Mouse (Mus musculus) gastrocnemius, adult 18-20 months (tissue): ENCODE results near the gene Rbm14. TPM values are rescaled to one million over a fixed set of nuclear protein-coding genes. Genes with fewer than 3 reads are reported as not detected.

Source experiments
- DNase-seq: peaks from one replicate; pipeline ENCODE4 v3.0.0; 2021; ENCODE audit warnings: low spot score
- long read RNA-seq, 2 experiments: library from polyadenylated mRNA; stranded (forward); transcript quantifications; one replicate each; pipeline ENCODE4 v2.0.0; 2021
- total RNA-seq, 2 experiments: library from RNA; stranded (reverse); gene quantifications; 2 replicates each; pipeline ENCODE4 v1.2.3; 2021

The Rbm14 gene
- 10 to 100 TPM in 1 of 2 experiments, 1 to 10 TPM in 1; 8.0 to 10.5 TPM for total RNA-seq
- long read RNA-seq, experiment 1, transcript Rbm14-201 (3 exons, 3,165 nt) = major isoform, 8 of 9 reads
- long read RNA-seq, experiment 1, partial matches to known transcripts = 0 of 9 reads
- long read RNA-seq, experiment 1, other reads (novel, unspliced or antisense) = 0 of 9 reads
- long read RNA-seq, experiment 2, transcript Rbm14-201 (3 exons, 3,165 nt) = major isoform, 10 of 11 reads
- long read RNA-seq, experiment 2, partial matches to known transcripts = 1 of 11 reads
- long read RNA-seq, experiment 2, other reads (novel, unspliced or antisense) = 0 of 11 reads

DNA sequence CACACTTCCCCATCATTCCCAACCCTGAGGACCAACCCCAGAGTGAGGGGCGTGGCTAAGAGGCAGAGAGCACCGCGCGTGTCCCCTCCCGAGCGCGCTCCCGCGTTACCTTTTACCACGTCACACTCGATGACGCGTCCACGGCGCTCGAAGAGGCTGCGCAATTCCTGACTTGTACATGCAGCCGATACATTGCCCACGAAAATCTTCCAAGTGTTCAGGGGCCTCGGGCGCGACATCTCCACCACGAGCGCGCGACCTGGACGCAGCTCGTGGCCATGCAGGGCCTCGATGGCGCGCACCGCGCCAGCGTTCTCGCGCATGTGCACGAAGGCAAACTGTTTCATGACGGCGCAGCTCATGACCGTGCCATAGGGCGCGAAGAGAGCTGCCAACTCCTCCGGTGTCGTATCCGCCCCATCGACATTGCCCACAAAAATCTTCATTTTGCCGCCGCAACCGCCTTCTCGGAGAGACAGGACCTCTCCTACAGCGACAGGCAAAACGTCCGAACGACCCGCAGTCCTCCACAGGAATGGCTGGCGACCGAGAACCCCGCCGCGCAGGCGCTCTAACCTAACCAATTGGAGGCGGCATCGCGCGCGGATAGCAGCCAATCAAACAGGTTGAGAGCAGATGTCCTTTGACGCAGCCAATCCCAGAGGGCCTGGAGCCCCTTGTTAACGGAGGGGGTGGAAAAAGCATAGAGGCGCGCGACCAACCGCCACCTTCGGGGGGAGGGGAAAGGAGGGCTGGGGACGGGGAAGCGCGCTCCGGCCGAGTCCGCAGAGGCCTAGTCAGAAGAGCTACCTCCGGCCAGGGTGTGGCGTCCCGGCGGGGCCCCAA lies at the start of gene Rbm14, which contains the start of gene Gm21992:
Gene Rbm14, minus strand, starts transcription at position 572 of the 846 bp plus-strand sequence.
Gene Gm21992, minus strand, starts transcription at position 550 of the 846 bp plus-strand sequence.
- peak; percentile 98 for DNase-seq

DNA sequence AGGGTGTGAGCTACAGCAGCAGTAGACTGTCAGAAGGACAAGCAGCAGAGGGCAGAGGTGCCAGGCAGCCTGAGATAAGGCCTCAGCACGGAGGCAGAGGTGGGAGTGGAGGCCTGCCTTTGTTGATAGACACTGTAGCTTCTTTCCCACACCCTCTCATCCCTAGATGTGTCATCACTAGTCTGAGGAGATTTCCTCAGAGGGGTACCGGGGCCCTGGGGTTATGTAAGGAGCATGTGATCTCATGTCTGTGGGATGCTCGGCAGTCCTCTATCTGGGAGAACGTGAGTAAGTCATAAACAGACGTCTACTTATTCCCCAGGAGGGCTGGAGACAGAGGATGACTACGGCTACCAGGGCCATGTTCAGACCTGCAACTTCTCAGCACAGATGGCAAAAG lies 47.6 kb upstream of the Rbm14 start:
- no peak for DNase-seq

DNA sequence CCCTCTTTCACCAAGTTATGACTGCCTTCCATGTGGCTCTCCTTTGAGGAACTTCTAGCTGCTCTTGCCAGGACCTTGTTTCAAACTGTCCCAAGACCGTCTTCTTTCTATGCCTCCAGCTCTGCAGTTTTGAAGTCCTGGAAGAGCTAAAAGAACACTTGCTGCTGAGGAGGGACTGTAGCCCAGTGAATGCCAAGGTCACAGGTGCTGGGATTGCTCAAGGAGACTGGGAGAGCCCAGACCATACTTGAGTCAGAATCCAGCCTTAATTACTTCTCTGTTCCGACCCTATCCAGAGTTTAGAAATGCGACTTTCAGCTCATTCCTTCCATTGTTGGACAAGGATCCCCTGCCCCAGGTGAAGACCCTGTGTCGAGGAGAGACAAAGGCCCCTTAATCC lies 44.5 kb upstream of the Rbm14 start:
- DNase-seq = no peak

DNA sequence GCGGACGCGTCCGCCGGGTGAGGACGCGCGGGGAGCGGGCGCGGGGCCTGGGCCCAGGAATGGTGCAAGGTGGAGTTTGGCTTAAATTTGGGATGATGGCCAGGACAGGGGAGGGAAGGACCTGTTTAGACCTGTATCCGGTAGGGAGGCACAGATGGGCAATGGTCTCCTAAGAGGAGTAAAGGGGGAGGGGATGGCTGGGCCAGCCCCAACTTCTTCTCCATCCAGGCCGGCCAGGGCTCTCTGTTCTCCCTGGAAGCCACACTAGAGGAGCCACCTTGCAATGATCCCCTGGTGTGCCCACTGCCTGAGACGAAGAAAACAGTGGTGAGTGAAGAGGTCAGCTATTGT lies 44.0 kb upstream of the Rbm14 start:
- DNase-seq = no peak

DNA sequence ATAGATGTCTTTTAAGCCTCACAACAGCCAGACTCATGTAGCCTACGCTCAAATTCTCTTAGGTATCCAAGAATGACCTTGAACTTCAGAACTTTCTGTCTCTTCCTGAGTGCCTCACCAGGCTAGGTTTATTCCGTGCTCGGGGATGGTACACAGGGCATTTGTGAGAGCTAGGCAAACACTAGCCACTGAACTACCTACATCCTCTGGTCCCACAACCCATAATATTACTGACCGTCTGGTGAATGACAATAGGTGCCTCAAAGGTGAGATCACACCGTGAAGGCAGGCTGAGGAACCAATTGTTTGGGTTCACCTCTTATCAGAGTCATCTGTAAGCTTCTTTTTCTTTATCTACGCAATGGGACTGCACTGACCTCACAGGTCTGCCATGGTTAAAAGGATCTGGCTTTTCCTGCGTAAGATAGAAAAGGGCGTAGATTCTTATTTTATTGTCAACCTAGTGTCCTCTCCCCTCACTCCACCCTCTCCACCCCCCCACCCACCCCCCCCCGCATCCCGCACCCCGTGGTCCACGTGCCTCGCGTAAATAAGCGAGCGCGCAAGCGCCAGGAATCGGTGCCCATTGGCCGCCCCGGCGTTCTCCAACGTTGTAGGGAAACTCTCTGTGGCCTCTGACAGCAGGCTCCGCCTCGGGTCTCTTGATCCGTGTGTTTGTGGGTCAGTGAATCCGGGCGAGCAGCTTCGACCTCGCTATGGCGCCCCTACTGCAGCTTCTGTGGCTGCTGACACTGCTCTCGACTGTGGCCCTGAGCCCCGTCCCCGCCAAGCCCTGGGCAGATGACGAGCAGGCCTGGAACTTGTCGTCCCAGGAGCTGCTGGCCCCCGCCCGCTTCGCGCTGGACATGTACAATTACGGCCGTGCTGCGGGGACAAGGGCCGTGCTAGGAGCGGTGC lies 43.4 kb upstream of the Rbm14 start, which contains the start of gene Ctsf:
Gene Ctsf, plus strand, starts transcription at position 579 of the 918 bp plus-strand sequence.
- peak; percentile 94 for DNase-seq

DNA sequence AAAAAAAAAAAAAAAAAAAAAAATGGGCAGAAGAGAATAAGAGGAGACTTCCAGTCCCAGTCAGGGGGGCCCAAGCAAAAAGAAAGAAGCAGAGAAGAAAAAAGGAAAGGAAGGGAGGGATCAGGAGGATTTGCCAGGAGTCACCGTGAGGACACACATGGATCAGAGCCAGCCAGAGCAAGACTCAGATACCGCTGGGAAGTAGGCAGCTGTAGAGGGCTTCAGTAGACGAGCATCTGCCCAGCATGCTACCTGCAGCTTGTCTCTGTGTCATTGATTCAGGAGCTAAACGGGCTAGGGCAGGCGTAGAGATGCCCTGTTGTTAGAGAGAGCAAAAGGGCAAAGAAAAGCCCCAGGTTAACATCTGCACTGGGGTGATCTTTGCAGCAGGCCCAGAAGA lies 38.8 kb upstream of the Rbm14 start:
- no peak for DNase-seq

DNA sequence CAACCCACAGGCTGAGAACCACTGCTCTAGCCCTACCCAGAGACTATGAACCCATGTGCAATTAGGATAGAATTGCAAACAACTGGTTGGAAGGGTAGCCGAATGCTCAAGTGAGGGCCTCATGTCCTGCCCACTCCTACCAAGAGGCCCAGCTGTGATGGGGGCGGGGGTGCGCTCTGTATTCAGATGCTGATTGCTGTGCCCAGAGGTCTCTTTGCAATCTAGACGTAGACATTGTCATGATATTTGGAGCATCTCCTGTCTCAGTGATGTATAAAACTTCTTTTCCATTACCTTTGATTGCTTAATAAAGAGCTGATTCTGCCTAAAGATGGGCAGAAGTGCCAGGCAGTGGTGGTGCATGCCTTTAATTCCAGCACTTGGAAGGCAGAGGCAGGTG lies 38.4 kb upstream of the Rbm14 start:
- no peak for DNase-seq

DNA sequence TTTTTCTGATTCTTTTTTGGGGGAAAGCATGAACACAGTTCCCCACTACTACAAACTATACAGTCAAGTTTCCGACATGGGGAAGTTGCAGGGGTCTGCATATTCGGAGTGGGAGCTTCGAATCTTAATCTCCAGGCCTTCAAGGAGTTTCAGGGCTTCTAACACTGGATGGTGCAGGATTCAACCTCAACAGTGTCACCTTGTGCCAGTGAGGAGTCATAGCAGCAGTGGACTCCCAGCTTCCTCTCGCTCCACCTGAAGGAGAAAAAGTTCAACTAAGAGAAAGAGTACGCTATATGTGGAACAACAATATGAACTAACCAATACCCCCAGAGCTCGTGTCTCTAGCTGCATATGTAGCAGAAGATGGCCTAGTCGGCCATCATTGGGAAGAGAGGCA lies 36.1 kb upstream of the Rbm14 start:
- no peak for DNase-seq

DNA sequence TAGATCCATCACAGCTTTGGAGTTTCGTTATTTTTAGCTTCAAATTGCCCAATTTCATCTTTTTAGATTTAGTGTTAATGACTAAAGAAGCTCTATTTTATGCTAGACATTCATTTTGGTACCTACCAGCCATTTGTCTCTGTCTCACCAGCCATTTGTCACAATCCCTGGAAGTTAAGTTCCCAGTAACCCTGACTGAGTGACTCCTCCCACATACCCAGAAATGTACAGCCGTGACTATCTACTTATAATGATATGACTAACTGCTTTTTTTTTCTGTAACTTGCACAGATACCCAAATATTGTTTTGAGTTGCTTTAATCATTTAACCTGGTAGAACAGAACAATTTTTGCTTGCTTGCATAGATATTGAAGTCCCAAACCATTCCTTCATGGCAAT lies 34.4 kb upstream of the Rbm14 start:
- no peak for DNase-seq

DNA sequence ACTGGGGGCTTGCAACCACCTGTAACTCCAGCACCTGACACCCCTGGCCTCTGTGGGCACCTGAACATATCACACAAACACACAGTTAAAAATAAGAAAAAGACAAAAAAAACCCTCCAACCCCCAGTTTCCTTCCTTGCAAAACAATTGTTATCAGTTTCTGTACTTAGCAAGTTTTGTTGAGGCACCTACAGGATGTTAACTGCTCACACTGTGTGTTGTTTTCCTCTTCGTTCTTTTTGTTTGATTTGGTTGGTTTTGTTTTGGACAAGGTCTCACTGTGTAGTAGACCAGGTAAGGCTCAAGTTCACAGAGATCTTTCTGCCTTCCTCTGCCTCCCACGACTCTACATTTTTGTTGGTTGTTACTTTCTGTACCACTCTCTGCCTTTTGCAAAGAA lies 31.2 kb upstream of the Rbm14 start:
- no peak for DNase-seq

DNA sequence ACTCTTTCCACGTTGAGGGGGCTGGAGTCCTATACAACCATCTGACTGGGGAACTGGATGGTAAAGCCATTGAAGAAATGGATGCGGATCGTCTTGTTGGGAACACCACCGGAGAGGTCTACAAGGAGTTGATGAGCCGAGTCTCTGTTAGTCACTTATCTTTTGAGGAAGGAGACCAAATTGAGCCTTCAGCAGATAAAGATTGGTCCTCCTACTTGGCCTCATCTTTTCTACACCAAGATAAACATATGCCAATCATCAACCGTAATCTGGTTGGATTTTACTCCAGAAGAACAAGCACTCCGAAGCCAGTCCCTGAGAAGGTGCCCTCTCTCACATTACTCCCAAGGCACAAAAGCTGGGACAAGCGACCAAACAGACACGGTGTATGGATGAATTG lies 29.4 kb upstream of the Rbm14 start:
- DNase-seq = no peak

DNA sequence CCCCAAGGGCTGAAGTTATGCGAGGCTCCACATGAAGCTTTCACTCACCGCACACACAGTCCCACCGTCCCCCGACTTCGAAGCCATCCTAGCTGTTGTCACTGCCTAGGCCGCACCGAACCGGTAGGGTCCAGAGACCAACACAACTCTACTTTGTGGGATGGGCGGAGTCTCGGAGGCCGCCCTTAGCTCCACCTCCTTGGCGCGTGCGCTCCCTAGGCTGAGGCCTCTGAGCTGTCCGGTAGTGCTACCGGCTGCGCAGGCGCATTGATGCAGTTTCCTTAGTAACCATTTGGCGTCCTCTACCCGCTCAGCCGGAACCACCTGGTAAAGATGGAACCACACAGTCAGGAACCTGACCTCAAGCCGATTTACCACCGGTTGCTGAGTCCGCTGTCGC lies 27.7 kb upstream of the Rbm14 start, which contains the start of the genes Ccs and Ccdc87:
Gene Ccs, minus strand, starts transcription at position 184 of the 400 bp plus-strand sequence.
Gene Ccdc87, plus strand, starts transcription at position 218 of the 400 bp plus-strand sequence.
- DNase-seq = peak; percentile 98

DNA sequence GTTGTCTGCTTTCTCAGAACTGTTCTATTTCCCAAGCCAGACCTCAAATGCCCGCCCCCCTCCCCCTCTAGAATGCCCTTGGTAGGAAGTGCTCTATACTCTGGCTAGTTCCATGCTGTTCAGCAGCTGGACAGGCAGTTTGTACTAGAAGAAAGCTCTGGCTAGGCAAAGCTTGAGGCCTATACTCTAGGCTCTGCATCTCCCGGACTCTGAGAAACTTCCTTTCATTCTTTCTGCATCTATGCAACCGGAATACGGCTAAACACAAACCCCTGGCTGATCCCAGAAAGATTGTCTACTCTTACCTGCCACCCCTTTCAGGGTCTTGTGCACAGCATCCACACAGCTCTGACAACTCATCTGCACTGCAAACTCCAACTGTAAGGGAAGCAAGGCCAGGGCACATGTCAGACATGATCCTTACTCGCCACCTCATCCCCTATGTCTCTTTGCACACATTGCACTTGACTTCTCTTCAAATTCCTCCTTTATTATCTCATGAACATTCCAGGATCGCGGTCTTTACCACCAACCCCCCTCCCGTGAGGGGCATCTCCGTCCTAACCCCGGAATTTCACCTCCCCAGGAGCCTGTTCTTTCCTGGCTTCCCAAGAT lies 27.2 kb upstream of the Rbm14 start:
- DNase-seq = no peak

DNA sequence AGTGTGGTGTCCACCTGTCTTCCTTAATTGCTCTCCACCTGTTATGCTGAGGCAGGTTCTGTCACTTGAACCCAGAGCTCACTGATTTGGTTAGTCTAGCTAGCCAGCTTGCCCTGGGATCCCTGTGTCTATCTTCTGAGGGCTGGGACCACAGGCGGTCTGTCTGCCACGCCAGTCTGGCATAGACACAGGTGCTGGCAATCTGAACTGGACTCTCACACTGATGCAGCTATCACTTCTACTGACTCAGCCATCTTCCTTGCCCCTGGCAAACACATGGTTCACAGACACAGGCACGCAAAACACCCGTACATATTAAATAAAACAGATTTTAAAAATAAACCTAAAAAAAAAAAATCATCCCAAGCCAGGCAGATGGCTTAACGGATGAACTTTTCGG lies 25.6 kb upstream of the Rbm14 start:
- no peak for DNase-seq

DNA sequence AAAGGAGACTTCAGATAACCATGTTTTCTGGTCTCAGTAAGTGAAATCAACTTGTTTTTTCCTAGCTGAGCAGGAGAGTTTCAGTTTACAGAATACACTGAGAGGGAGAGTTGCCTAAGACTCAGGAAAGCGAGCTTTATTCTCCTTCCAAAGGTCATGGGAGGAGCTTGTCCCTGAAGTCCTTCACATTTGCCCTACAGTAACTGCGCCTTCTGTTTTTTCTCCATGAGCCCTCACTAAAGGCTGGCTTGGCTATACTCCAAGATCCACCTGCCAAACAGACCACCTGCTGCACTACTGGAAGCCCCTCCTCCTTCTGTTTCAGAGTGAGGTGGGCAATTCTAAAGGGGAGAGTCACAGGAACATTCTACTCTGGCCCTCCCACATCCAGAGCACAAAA lies 24.7 kb upstream of the Rbm14 start:
- no peak for DNase-seq

DNA sequence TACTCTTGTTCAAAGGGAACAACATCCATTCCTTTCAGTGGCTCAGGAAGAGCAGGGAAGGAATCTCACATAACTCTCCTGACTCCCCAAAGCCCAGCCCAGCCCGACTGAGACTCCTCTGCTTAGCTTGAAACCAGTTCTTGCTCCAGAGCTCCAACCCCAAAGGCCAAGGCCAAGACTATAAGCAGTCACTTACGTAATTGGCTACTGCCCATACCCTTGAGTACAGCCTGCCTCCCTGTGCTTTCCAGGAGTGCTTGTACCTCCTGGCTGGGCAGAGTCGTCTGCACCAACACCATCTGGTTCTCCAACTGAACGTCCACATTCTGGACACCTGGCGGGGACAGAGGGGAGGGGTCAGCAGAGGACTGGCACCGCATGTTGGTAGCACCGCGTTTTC lies 22.5 kb upstream of the Rbm14 start:
- DNase-seq = peak; percentile 66

DNA sequence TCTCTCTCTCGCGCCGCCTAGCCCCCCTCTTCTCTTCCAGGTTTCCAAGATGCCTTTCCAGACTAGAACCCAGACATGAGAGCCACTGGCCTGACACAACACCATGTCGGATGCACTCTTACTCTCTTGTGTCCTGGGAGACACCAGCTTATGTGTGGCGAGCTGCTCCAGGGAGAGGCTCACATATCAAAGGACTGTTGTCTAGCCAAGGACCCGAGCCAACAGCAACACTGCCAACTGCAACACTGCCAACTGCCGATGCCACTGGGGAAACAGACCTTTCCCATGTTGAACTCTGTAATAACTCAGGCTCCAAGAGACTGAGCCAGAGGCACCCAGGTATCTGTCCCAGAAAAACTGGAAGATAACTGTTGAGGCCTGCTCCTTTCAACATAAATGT lies 17.7 kb upstream of the Rbm14 start:
- DNase-seq = peak; percentile 88

DNA sequence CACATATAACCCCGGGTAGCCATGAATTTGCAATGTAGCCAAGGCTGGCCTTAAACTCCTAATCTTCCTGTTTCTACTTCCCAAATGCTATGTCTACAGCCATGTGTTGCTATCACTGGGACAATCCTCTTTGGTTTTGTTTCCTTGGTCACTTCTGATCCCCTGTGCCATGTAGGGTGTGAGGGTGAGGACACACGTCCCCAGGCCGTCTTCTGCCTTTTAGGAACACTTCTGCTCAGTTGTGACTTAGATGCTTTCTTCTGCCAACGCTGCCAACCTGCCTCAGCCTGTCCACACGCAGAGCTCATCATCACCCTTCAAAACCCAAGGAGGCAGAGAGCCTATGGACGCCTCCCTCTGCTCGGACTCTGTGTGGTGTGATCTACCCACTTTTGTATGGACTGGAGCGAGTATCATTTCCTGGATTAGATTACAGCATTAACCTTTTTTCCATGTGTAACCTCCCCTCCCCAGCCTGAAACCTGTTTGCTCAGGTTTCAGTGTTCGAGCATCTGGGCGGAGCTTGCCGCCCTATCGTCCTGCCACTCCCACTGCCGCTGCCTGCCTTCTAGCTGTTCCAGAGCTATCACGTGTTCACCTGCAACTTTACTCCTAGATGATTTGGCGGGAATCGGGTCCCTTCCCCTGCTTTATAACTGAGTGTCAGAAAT lies 17.1 kb upstream of the Rbm14 start:
- no peak for DNase-seq

DNA sequence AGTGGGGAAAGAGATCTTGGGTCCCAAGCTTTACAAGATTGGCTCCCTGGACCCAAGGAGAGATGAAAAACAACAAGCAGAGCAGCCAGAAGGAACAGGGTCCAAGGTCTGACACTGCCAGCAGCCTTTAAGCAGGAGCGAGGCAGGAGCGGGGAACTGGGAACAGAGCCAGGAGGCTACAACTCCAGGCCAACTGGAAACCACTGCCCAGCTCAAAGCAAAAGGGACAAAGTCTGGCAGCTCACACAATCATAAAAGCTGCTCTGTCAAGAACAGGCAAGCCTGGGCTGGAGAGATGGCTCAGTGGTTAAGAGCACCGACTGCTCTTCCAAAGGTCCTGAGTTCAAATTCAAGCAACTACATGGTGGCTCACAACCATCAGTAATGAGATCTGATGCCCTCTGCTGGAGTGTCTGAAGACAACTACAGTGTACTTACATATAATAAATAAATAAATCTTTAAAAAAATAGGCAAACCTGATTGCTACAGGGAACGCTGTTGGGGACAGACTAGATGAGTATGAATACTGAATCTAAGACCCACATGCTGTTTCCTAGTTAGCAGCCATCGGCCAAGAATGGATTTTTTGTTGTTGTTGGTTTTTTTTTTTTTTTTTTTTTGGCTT lies 9.4 kb upstream of the Rbm14 start:
- peak; percentile 87 for DNase-seq

DNA sequence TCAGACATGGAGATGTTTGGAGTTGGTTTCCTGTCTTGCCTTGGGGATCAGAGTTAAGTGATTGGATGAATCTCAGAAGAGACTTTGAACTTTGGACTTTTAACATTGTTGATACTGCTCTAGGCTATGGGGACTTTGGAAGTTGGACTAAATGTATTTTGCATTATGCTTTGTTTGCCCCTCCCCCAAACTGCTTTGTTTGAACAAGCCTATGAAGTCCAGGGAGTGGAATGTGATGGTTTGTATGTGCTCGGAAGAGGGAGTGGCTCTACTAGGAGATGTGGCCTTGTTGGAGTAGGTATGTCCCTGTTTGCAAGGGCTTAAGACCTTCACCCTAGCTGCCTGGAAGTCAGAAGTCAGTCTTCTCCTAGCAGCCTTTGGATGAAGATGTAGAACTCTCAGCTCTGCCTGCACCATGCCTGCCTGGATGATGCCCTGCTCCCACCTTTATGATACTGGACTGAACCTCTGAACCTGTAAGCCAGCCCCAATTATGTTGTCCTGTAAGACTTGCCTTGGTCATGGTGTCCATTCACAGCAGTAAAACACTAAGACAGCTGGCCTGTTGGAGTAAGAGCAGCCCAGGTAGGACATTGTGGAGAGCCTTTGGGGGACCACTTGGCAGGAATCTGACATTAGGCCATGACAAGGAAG lies 5.9 kb upstream of the Rbm14 start:
- no peak for DNase-seq
